Mouse (Mus musculus): Measurements from ENCODE around the gene Tcf7l1. TPM values are rescaled to one million over a fixed set of nuclear protein-coding genes. Genes with fewer than 3 reads are reported as not detected.

Gene Tcf7l1
- total and polyA plus RNA-seq, 3 experiments, result not detected

DNA sequence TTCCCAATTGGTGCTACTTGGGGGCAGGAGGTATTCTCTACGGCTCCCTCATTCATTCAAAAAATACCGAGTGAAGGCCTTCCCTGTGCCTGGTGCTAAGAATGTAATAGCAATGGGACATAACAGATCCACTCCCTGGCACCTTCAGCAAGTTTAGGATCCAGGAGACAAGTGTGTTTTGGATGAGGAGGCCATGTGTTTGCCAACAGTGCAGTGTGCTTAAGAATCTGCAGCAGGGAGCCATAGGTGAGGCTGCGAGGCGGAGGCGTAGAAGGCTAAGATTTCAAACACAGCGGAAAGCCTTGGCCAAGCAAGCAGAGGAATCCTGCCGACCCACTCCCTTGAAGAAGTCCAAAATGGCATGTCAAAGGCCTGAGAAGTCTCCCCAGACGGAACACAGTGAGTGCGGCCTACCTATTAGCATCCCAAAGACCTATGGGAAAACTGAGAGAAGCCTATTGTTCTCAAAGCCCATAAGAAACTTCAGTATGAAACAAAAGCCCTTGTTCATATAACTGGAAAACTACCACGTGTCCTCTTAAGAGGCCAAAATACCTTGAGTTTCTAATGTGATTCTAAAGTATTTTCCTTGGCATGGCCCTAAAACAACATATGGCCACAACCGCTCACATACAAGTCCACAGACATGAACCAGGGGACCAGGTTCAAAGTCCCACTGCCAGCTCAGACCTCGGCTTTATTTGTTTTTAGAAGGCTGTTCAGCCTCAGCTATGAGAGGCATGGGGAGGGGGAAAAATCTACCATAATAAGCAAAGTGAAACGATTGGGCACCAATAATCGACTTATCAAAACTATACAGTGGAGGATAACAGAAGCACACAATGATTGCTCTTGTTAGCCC lies 18.9 kb downstream of the Tcf7l1 start:
- Histone ChIP-seq H3K4me3 (ENCODE audit: control insufficient read depth in 1 of 2, insufficient read depth in 1 of 2, low read depth in 2 of 2, low read length in 2 of 2) (no peak overlapping the region), H3K27me3 (ENCODE audit: control insufficient read depth in 1 of 2, insufficient read depth in 2 of 2, low read length in 2 of 2) (no peaks in the 10 kb centered on the region; a peak in 2 of 4 replicates), H3K9me3 (replicated peaks; ENCODE audit: insufficient read depth, low read length) (no peaks in the 10 kb centered on the region), H3K9ac (ENCODE audit: control insufficient read depth, low read depth, low read length, poor library complexity, severe bottlenecking) (no peak overlapping the region), H3K27ac (ENCODE audit: control insufficient read depth, low read depth, low read length) (no peak overlapping the region), H3K4me1 (ENCODE audit: control insufficient read depth in 1 of 2, insufficient read depth in 2 of 2, low read length in 2 of 2) (no peaks in the 10 kb centered on the region), H3K36me3 (ENCODE audit: control insufficient read depth in 1 of 2, insufficient read depth in 2 of 2, low read length in 2 of 2) (no peaks in the 10 kb centered on the region), H3K79me2 (ENCODE audit: control insufficient read depth, insufficient read depth, low read length, poor library complexity) (no peaks in the 10 kb centered on the region)
- DNase-seq (ENCODE audit: low read depth, low spot score), result no peak
- no peak for TF ChIP-seq E2F4 (IDR thresholded peaks at IDR 0.05; ENCODE audit: borderline replicate concordance, low read depth, low read length)
- TF ChIP-seq USF1 (IDR thresholded peaks at IDR 0.05; ENCODE audit: low read depth, low read length), result no peak
- TF ChIP-seq KAT2A (conservative IDR thresholded peaks at IDR 0.05; ENCODE audit: low read depth, low read length), result no peak
- TF ChIP-seq POLR2A (IDR thresholded peaks at IDR 0.05; ENCODE audit: control insufficient read depth in 1 of 2, insufficient read depth in 1 of 2, low read depth in 1 of 2, low read length in 2 of 2, poor library complexity in 1 of 2), result no peak
- TF ChIP-seq ZC3H11A (IDR thresholded peaks at IDR 0.05; ENCODE audit: low read depth, low read length), result no peak
- no peak for TF ChIP-seq MYC (IDR thresholded peaks at IDR 0.05; ENCODE audit: low read depth, low read length)
- TF ChIP-seq USF2 (IDR thresholded peaks at IDR 0.05; ENCODE audit: borderline replicate concordance in 1 of 2, insufficient read depth in 1 of 2, low read depth in 1 of 2, low read length in 2 of 2), result no peak

DNA sequence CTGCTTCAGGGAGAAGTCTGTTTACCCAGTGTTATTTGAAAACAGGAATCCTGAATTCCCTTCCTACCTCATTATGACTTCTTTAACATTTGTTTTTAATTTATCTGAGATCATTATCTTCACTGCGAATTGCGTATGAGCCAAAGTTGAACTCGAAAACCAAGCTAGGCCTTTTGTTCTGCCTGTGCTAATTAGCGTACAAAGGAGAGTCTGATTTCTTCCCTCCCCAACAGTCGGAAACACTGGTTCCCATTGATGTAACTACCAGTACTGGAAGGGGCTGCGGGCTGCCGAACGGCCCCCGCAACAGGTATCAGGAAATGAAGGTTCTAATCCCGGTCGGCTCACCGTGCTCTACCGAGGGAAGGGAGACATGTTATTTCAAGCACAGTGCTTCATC lies 19.7 kb downstream of the Tcf7l1 start:
- Histone ChIP-seq H3K79me2 (ENCODE audit: control insufficient read depth, insufficient read depth, low read length, poor library complexity) (no peaks in the 10 kb centered on the region), H3K9me3 (replicated peaks; ENCODE audit: insufficient read depth, low read length) (no peaks in the 10 kb centered on the region), H3K27ac (ENCODE audit: control insufficient read depth, low read depth, low read length) (no peak overlapping the region), H3K4me3 (ENCODE audit: control insufficient read depth in 1 of 2, insufficient read depth in 1 of 2, low read depth in 2 of 2, low read length in 2 of 2) (no peak overlapping the region), H3K4me1 (ENCODE audit: control insufficient read depth in 1 of 2, insufficient read depth in 2 of 2, low read length in 2 of 2) (no peaks in the 10 kb centered on the region), H3K36me3 (ENCODE audit: control insufficient read depth in 1 of 2, insufficient read depth in 2 of 2, low read length in 2 of 2) (no peaks in the 10 kb centered on the region), H3K27me3 (ENCODE audit: control insufficient read depth in 1 of 2, insufficient read depth in 2 of 2, low read length in 2 of 2) (no peaks in the 10 kb centered on the region; a peak in 1 of 4 replicates), H3K9ac (ENCODE audit: control insufficient read depth, low read depth, low read length, poor library complexity, severe bottlenecking) (no peak overlapping the region)
- no peak for TF ChIP-seq CTCF (IDR thresholded peaks at IDR 0.05 in 2 of 3, conservative IDR thresholded peaks at IDR 0.05 in 1 of 3; ENCODE audit: control insufficient read depth in 1 of 3, insufficient read depth in 1 of 3, low read depth in 2 of 3, low read length in 3 of 3, poor library complexity in 1 of 3, severe bottlenecking in 1 of 3)
- no peak for TF ChIP-seq MAX (IDR thresholded peaks at IDR 0.05; ENCODE audit: low read length)
- TF ChIP-seq NRF1 (IDR thresholded peaks at IDR 0.05; ENCODE audit: insufficient read depth, low read depth, low read length, poor library complexity, severe bottlenecking), result no peak
- no peak for TF ChIP-seq RCOR1 (IDR thresholded peaks at IDR 0.05; ENCODE audit: low read depth, low read length)
- no peak for TF ChIP-seq ETS1 (IDR thresholded peaks at IDR 0.05; ENCODE audit: low read depth, low read length)
- no peak for TF ChIP-seq MAFK (IDR thresholded peaks at IDR 0.05; ENCODE audit: borderline replicate concordance, low read depth, low read length)
- DNase-seq (ENCODE audit: low read depth, low spot score), result no peak

DNA sequence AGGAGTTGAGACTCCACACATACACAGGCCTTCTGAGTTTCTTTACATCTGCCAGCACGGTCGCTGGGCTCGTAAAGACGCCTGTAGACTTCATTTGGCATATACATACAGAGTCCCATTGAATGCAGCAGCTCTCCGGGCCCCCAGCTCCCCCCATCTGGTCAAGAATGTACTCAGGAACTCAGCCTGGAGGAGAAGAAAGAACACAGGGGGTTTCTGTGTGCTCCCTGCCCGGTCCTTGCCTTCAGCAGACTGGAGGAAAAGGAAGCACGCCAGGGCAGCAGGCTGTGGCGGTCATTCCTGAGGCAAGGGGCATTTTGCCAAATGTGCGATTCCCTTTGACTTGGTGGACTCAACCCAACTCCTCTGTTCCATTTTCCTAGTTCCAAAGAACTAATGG lies 20.2 kb downstream of the Tcf7l1 start:
- H3K4me3 ChIP-seq (ENCODE audit: control insufficient read depth in 1 of 2, insufficient read depth in 1 of 2, low read depth in 2 of 2, low read length in 2 of 2), result no peak overlapping the region

More for the DNA sequence above, 20.2 kb downstream of the Tcf7l1 start:
- Histone ChIP-seq H3K27ac (ENCODE audit: control insufficient read depth, low read depth, low read length) (no peak overlapping the region), H3K79me2 (ENCODE audit: control insufficient read depth, insufficient read depth, low read length, poor library complexity) (no peaks in the 10 kb centered on the region), H3K9ac (ENCODE audit: control insufficient read depth, low read depth, low read length, poor library complexity, severe bottlenecking) (no peak overlapping the region), H3K9me3 (replicated peaks; ENCODE audit: insufficient read depth, low read length) (no peaks in the 10 kb centered on the region), H3K36me3 (ENCODE audit: control insufficient read depth in 1 of 2, insufficient read depth in 2 of 2, low read length in 2 of 2) (no peaks in the 10 kb centered on the region), H3K4me1 (ENCODE audit: control insufficient read depth in 1 of 2, insufficient read depth in 2 of 2, low read length in 2 of 2) (no peaks in the 10 kb centered on the region), H3K27me3 (ENCODE audit: control insufficient read depth in 1 of 2, insufficient read depth in 2 of 2, low read length in 2 of 2) (no peaks in the 10 kb centered on the region; a peak in 1 of 4 replicates)
- no peak for DNase-seq (ENCODE audit: low read depth, low spot score)
- TF ChIP-seq JUND (IDR thresholded peaks at IDR 0.05; ENCODE audit: low read depth, low read length) (no peak), SIN3A (IDR thresholded peaks at IDR 0.05; ENCODE audit: low read length) (no peak), ZNF384 (IDR thresholded peaks at IDR 0.05; ENCODE audit: low read depth, low read length) (no peak), POLR2A (IDR thresholded peaks at IDR 0.05; ENCODE audit: control insufficient read depth in 1 of 2, insufficient read depth in 1 of 2, low read depth in 1 of 2, low read length in 2 of 2, poor library complexity in 1 of 2) (no peak), ZKSCAN1 (IDR thresholded peaks at IDR 0.05; ENCODE audit: low read depth, low read length) (no peak)
